Mouse (Mus musculus): ENCODE results near the gene Il23r.

DNA sequence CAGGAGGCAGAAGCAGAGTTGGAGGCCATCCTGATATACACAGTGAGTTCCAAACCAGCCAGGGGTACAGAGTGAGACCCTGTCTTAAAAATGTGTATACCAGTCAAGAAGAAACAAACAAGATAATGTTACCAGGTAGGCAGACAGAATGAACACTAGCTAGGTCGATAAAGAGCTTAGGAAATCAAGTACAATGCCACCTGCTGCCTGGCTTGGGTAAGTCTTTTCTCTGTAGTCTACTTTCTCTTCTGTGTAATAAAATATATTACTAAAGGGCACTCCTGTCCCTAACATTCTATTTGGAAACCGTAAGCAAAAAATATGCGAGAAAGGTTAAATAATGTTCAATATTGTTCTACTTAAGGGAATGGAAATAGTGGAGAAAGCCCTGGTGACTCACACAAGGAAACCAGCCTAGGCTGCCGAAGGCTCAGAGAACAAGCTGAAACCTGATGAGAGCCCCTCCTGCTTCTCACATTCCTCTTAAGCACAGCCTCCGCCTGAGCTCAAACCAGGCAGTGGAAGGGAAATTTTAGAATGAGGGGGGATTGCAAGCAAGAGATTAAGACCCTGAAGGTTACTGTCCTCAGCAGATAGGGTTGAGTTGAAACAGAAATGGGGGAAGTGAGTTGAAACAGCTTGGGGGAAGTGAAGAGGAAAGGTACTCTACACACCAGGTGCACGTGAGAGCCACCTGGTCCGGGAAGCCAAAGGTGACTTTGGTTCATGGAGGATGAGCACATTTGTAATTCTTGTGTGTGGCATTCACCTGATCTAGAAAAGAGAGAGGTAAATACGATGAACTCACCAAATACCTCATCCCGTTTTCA is 39.6 kb upstream of the Il23r start:
- TF ChIP-seq POLR2A (IDR thresholded peaks at IDR 0.05; ENCODE audit: control insufficient read depth, low read depth, low read length), result no peak
- TF ChIP-seq CTCF (IDR thresholded peaks at IDR 0.05; ENCODE audit: control insufficient read depth, insufficient read depth, insufficient replicate concordance, low read depth, low read length), result no peak

All from testis, adult 2 months (tissue).